18 mouse cellular contexts compared by ENCODE assay signal in the genomic region with DNA sequence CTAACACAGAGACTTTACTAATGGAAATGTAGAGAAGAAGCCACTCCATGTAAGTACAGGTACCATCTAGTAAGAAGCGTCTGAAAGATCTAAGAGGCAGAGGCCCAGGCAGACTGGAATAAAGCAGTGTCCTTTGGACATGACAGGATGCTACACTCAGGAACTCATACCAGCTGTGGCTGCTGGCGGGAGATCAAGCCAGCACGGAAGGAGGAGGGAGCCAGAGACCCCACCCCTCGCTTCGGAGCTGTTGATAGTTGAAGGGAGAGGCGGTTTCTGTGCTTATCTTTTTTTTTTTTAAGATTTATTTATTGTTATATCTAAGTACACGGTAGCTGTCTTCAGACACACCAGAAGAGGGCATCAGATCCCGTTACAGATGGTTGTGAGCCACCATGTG. TPM values are rescaled to one million over a fixed set of nuclear protein-coding genes. Genes with fewer than 3 reads are reported as not detected.
"Had no signal": no experiment of that assay in that cellular context is flagged by ENCODE, and none has a peak within 500 bp of the region (broad histone marks: within the 10 kb centered on the region; RNA-seq: fewer than 3 reads in every experiment).

No protein-coding gene starts in this region.

- H3K27ac ChIP-seq: liver, embryonic 15.5 days; lung, embryonic 15.5 days; macrophage; midbrain, embryonic 13.5 days; midbrain, embryonic 15.5 days; neural tube, embryonic 12.5 days; stomach, embryonic 15.5 days; stomach, postnatal 0 days had no signal

- H3K4me1 ChIP-seq: liver, embryonic 15.5 days; megakaryocyte, embryonic 14.5 days; midbrain, embryonic 13.5 days; midbrain, embryonic 15.5 days; neural tube, embryonic 12.5 days; stomach, embryonic 15.5 days had no signal

- ATAC-seq: liver, postnatal 0 days; lung, postnatal 0 days; midbrain, embryonic 13.5 days; midbrain, embryonic 15.5 days had no signal

- DNase-seq: liver, postnatal 0 days; lung, postnatal 36 days; right cerebral cortex, postnatal 14 days; thymus, adult 2 months; thymus, postnatal 25 days; thymus, postnatal 4 days had no signal

- H3K9me3 ChIP-seq: liver, embryonic 15.5 days; lung, embryonic 15.5 days; megakaryocyte, embryonic 14.5 days; midbrain, embryonic 13.5 days; midbrain, embryonic 15.5 days; neural tube, embryonic 12.5 days; stomach, embryonic 15.5 days had no signal

- H3K9ac ChIP-seq: liver, embryonic 15.5 days; liver, postnatal 0 days; lung, embryonic 15.5 days; midbrain, embryonic 13.5 days; midbrain, embryonic 15.5 days; neural tube, embryonic 12.5 days; stomach, embryonic 15.5 days had no signal

- H3K27me3 ChIP-seq: lung, embryonic 15.5 days; midbrain, embryonic 13.5 days; midbrain, embryonic 15.5 days; neural tube, embryonic 12.5 days; stomach, embryonic 15.5 days had no signal

- H3K36me3 ChIP-seq: liver, embryonic 15.5 days; lung, embryonic 15.5 days; midbrain, embryonic 13.5 days; midbrain, embryonic 15.5 days; neural tube, embryonic 12.5 days; stomach, embryonic 15.5 days had no signal

- H3K4me2 ChIP-seq: liver, embryonic 15.5 days; lung, embryonic 15.5 days; midbrain, embryonic 11.5 days; midbrain, embryonic 13.5 days; midbrain, embryonic 15.5 days; neural tube, embryonic 12.5 days; stomach, embryonic 15.5 days had no signal

- H3K4me3 ChIP-seq: liver, embryonic 15.5 days; lung, embryonic 15.5 days; megakaryocyte, embryonic 14.5 days; midbrain, embryonic 13.5 days; midbrain, embryonic 15.5 days; neural tube, embryonic 12.5 days; stomach, embryonic 15.5 days had no signal

RNA-seq across cellular contexts. Expression of a gene that starts 18.9 kb away (rescaled TPM):
- polyA plus RNA-seq: liver, embryonic 15.5 days; liver, postnatal 0 days; macrophage; spleen, adult 2 months had no signal

RNA-seq across cellular contexts. Expression of a gene that starts 40.9 kb away (rescaled TPM):
- polyA plus RNA-seq: macrophage had no signal
